Mouse (Mus musculus) MEL (cell line): Measurements from ENCODE around the gene Vps29. TPM values are rescaled to one million over a fixed set of nuclear protein-coding genes. Genes with fewer than 3 reads are reported as not detected.

Experiments used
- DNase-seq: peaks from one replicate; pipeline ENCODE4 v3.0.0; 2011; ENCODE audit warnings: low read depth, low spot score
- H3K27ac ChIP-seq: 2 replicates; pipeline ENCODE4 v1.5.1; 2012; ENCODE audit warnings: low read depth, mild to moderate bottlenecking, control low read depth, low read length, moderate library complexity; ENCODE audit not compliant: control insufficient read depth
- H3K27me3 ChIP-seq, 2 experiments: fragments of 150-350 bp in 1 of 2; sonication (generic) in 1 of 2; 2 replicates each; pipeline ENCODE4 v1.6.1; 2012; ENCODE audit warnings: low read length in 2 of 2, mild to moderate bottlenecking in 2 of 2, improper control_type of control experiment in 1 of 2, moderate library complexity in 1 of 2; ENCODE audit not compliant: insufficient read depth in 2 of 2, control insufficient read depth in 1 of 2
- H3K36me3 ChIP-seq, 2 experiments: 2 replicates each; pipeline ENCODE4 v1.6.1; 2012 to 2014; ENCODE audit warnings: low read length in 2 of 2, improper control_type of control experiment in 1 of 2, inconsistent platforms in 1 of 2, mild to moderate bottlenecking in 1 of 2; ENCODE audit not compliant: insufficient read depth in 2 of 2, control insufficient read depth in 1 of 2
- H3K4me1 ChIP-seq, 2 experiments: fragments of 150-350 bp in 1 of 2; sonication (generic) in 1 of 2; 2 replicates each; pipeline ENCODE4 v1.6.1; 2012; ENCODE audit warnings: low read length in 2 of 2, improper control_type of control experiment in 1 of 2, mild to moderate bottlenecking in 1 of 2; ENCODE audit not compliant: insufficient read depth in 2 of 2, control insufficient read depth in 1 of 2
- H3K4me3 ChIP-seq, 2 experiments: fragments of 150-350 bp in 1 of 2; sonication (generic) in 1 of 2; 2 replicates each; pipeline ENCODE4 v1.5.1; 2012; ENCODE audit warnings: low read depth in 2 of 2, low read length in 2 of 2, mild to moderate bottlenecking in 2 of 2, moderate library complexity in 2 of 2, control low read depth in 1 of 2, improper control_type of control experiment in 1 of 2; ENCODE audit not compliant: control insufficient read depth in 1 of 2, insufficient read depth in 1 of 2
- H3K79me2 ChIP-seq: 2 replicates; pipeline ENCODE4 v1.6.1; 2012; ENCODE audit warnings: mild to moderate bottlenecking, low read length, moderate library complexity; ENCODE audit not compliant: control insufficient read depth, poor library complexity, insufficient read depth
- H3K9ac ChIP-seq: 2 replicates; pipeline ENCODE4 v1.6.1; 2012; ENCODE audit warnings: low read depth, mild to moderate bottlenecking, control low read depth, low read length, moderate library complexity; ENCODE audit not compliant: control insufficient read depth, poor library complexity, severe bottlenecking
- H3K9me3 ChIP-seq: fragments of 150-350 bp; sonication (generic); replicated peaks from 2 replicates; pipeline ENCODE4 v1.6.1; 2012; ENCODE audit warnings: mild to moderate bottlenecking, low read length, improper control_type of control experiment, moderate library complexity; ENCODE audit not compliant: insufficient read depth
- BHLHE40 ChIP-seq: IDR thresholded peaks from 2 replicates; pipeline ENCODE4 v1.6.1; 2012; ENCODE audit warnings: low read depth, mild to moderate bottlenecking, inconsistent platforms, low read length, improper control_type of control experiment, borderline replicate concordance
- CHD1 ChIP-seq: IDR thresholded peaks from 2 replicates; pipeline ENCODE4 v1.6.1; 2012; ENCODE audit warnings: low read depth, mild to moderate bottlenecking, inconsistent platforms, low read length, improper control_type of control experiment
- CTCF ChIP-seq, 3 experiments: IDR thresholded peaks in 2 of 3; conservative IDR thresholded peaks in 1 of 3; 2 replicates each; pipeline ENCODE4 v1.5.1; 2011 to 2012; ENCODE audit warnings: low read length in 3 of 3, low read depth in 2 of 3, mild to moderate bottlenecking in 2 of 3, improper control_type of control experiment in 1 of 3, inconsistent platforms in 1 of 3, mixed read lengths in 1 of 3, moderate library complexity in 1 of 3; ENCODE audit not compliant: control insufficient read depth in 1 of 3, insufficient read depth in 1 of 3, poor library complexity in 1 of 3, severe bottlenecking in 1 of 3
- ELF1 ChIP-seq: IDR thresholded peaks from 2 replicates; pipeline ENCODE4 v1.6.1; 2014; ENCODE audit warnings: low read depth, mild to moderate bottlenecking, inconsistent platforms, low read length, improper control_type of control experiment, moderate library complexity
- ETS1 ChIP-seq: IDR thresholded peaks from 2 replicates; pipeline ENCODE4 v1.6.1; 2012; ENCODE audit warnings: low read depth, mild to moderate bottlenecking, inconsistent platforms, low read length, improper control_type of control experiment, moderate library complexity
- GABPA ChIP-seq: IDR thresholded peaks from 2 replicates; pipeline ENCODE4 v1.6.1; 2012; ENCODE audit warnings: low read depth, mild to moderate bottlenecking, inconsistent platforms, low read length, improper control_type of control experiment, moderate library complexity
- HCFC1 ChIP-seq: IDR thresholded peaks from 2 replicates; pipeline ENCODE4 v1.6.1; 2012; ENCODE audit warnings: low read depth, mild to moderate bottlenecking, inconsistent platforms, low read length, improper control_type of control experiment, moderate library complexity
- KAT2A ChIP-seq: conservative IDR thresholded peaks from 2 replicates; pipeline ENCODE4 v1.6.1; 2012; ENCODE audit warnings: low read depth, low read length, improper control_type of control experiment, inconsistent platforms
- MAFK ChIP-seq: IDR thresholded peaks from 2 replicates; pipeline ENCODE4 v1.6.1; 2011; ENCODE audit warnings: low read depth, mild to moderate bottlenecking, low read length, improper control_type of control experiment, borderline replicate concordance
- MAX ChIP-seq: IDR thresholded peaks from 2 replicates; pipeline ENCODE4 v1.6.1; 2011; ENCODE audit warnings: low read length, improper control_type of control experiment
- MAZ ChIP-seq: IDR thresholded peaks from 2 replicates; pipeline ENCODE4 v1.6.1; 2012; ENCODE audit warnings: low read depth, mild to moderate bottlenecking, inconsistent platforms, low read length, improper control_type of control experiment
- MEF2A ChIP-seq: IDR thresholded peaks from 2 replicates; pipeline ENCODE4 v1.6.1; 2014; ENCODE audit warnings: low read depth, mild to moderate bottlenecking, inconsistent platforms, low read length, improper control_type of control experiment; ENCODE audit not compliant: poor library complexity, insufficient replicate concordance, severe bottlenecking; ENCODE audit errors: extremely low read depth
- MXI1 ChIP-seq: IDR thresholded peaks from 2 replicates; pipeline ENCODE4 v1.6.1; 2011; ENCODE audit warnings: mild to moderate bottlenecking, low read depth, low read length, improper control_type of control experiment
- MYB ChIP-seq: IDR thresholded peaks from 2 replicates; pipeline ENCODE4 v1.6.1; 2011; ENCODE audit warnings: mild to moderate bottlenecking, low read depth, low read length, improper control_type of control experiment
- POLR2AphosphoS2 ChIP-seq: IDR thresholded peaks from 2 replicates; pipeline ENCODE4 v1.6.1; 2011; ENCODE audit warnings: low read length, improper control_type of control experiment
- POLR2AphosphoS5 ChIP-seq: IDR thresholded peaks from 2 replicates; pipeline ENCODE4 v1.6.1; 2012; ENCODE audit warnings: low read depth, borderline replicate concordance, mild to moderate bottlenecking, inconsistent platforms, low read length, moderate library complexity, mixed read lengths
- RCOR1 ChIP-seq: IDR thresholded peaks from 2 replicates; pipeline ENCODE4 v1.6.1; 2012; ENCODE audit warnings: low read depth, mild to moderate bottlenecking, inconsistent platforms, low read length, improper control_type of control experiment
- SIN3A ChIP-seq: IDR thresholded peaks from 2 replicates; pipeline ENCODE4 v1.6.1; 2012; ENCODE audit warnings: low read length, improper control_type of control experiment, inconsistent platforms
- TAL1 ChIP-seq: IDR thresholded peaks from 2 replicates; pipeline ENCODE4 v1.6.1; 2012; ENCODE audit warnings: mild to moderate bottlenecking, inconsistent platforms, low read length, moderate library complexity, mixed read lengths
- TBP ChIP-seq: IDR thresholded peaks from 2 replicates; pipeline ENCODE4 v1.8.0; 2011; ENCODE audit warnings: low read depth, low read length, improper control_type of control experiment
- UBTF ChIP-seq: IDR thresholded peaks from 2 replicates; pipeline ENCODE4 v1.6.1; 2012; ENCODE audit warnings: low read depth, mild to moderate bottlenecking, inconsistent platforms, low read length, improper control_type of control experiment, moderate library complexity, borderline replicate concordance; ENCODE audit not compliant: insufficient read depth
- USF2 ChIP-seq, 2 experiments: IDR thresholded peaks; 2 replicates each; pipeline ENCODE4 v1.6.1; 2011 to 2012; ENCODE audit warnings: improper control_type of control experiment in 2 of 2, low read length in 2 of 2, borderline replicate concordance in 1 of 2, inconsistent platforms in 1 of 2, low read depth in 1 of 2, mild to moderate bottlenecking in 1 of 2; ENCODE audit not compliant: insufficient read depth in 1 of 2
- ZKSCAN1 ChIP-seq: IDR thresholded peaks from 2 replicates; pipeline ENCODE4 v1.6.1; 2012; ENCODE audit warnings: low read depth, mild to moderate bottlenecking, inconsistent platforms, low read length, improper control_type of control experiment, moderate library complexity
- ZMIZ1 ChIP-seq: IDR thresholded peaks from 2 replicates; pipeline ENCODE4 v1.6.1; 2012; ENCODE audit warnings: low read depth, mild to moderate bottlenecking, inconsistent platforms, low read length, improper control_type of control experiment, moderate library complexity
- polyA plus RNA-seq, 2 experiments: library from polyadenylated mRNA; stranded (reverse) in 1 of 2; unstranded in 1 of 2; fragments of >175 nt in 1 of 2; fragments of >200 nt in 1 of 2; gene quantifications; 2 replicates each; pipeline versions ENCODE4 v1.2.1 to v1.2.4; 2012; ENCODE audit warnings: low replicate concordance in 2 of 2, low read depth in 1 of 2; ENCODE audit not compliant: insufficient read length in 2 of 2, insufficient read depth in 1 of 2, missing spikeins in 1 of 2
- total RNA-seq: library from RNA; depleted of rRNA; stranded (reverse); fragments of 300-350 nt; gene quantifications from 2 replicates; pipeline ENCODE4 v1.2.3, GENCODE M21; 2012

Gene Vps29
- total and polyA plus RNA-seq, 3 experiments = 92.1 to 424 (median 101) TPM

DNA sequence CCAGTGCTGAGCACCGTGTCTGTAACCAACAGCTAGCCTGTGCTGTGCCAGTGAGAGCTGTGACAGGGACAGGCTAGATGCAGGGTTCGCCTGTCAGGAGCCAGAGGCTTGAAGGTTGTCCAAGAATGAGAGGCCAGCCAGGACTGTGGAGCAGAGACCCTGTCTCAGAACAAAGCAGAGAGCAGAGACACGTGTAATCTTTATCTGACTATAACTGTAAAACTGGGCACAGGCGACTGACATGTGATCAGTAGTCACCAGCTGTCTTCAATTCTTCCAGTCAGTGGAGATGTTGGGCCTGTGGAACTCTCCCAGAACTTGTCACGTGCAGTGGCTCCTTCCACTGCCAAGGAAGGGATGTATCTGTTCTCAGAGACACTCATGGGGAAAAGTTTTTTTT, 48.6 kb downstream of the Vps29 start:
- Histone ChIP-seq H3K27me3 (no peaks in the 10 kb centered on the region), H3K4me1 (no peaks in the 10 kb centered on the region), H3K27ac (no peak overlapping the region), H3K4me3 (no peak overlapping the region), H3K79me2 (peaks cover 7% of the 10 kb centered on the region), H3K9me3 (no peaks in the 10 kb centered on the region), H3K36me3 (peaks cover 0 to 20% of the 10 kb centered on the region in 2 experiments; a peak in 2 of 4 replicates), H3K9ac (no peak overlapping the region)
- TF ChIP-seq RCOR1 (no peak), ZKSCAN1 (no peak), HCFC1 (no peak), CTCF (IDR thresholded peaks at IDR 0.05 in 2 of 3, conservative IDR thresholded peaks at IDR 0.05 in 1 of 3; ENCODE audit: control insufficient read depth in 1 of 3, insufficient read depth in 1 of 3, low read depth in 2 of 3, low read length in 3 of 3, poor library complexity in 1 of 3, severe bottlenecking in 1 of 3) (no peak), TBP (no peak), SIN3A (no peak), TAL1 (no peak), ZMIZ1 (no peak), POLR2AphosphoS2 (no peak), MEF2A (no peak), GABPA (no peak), MYB (no peak), MAX (no peak), USF2 (IDR thresholded peaks at IDR 0.05; ENCODE audit: borderline replicate concordance in 1 of 2, insufficient read depth in 1 of 2, low read depth in 1 of 2, low read length in 2 of 2) (no peak)
- DNase-seq = no peak

- peaks cover under 1 to 18% of the 10 kb centered on the region in 2 experiments; a peak in 2 of 4 replicates for H3K36me3 ChIP-seq
- H3K79me2 ChIP-seq = peaks cover 4% of the 10 kb centered on the region
Observed at GRCm38 (mm10) chr5:122403362-122403761, 49.2 kb downstream of the Vps29 start.

DNA sequence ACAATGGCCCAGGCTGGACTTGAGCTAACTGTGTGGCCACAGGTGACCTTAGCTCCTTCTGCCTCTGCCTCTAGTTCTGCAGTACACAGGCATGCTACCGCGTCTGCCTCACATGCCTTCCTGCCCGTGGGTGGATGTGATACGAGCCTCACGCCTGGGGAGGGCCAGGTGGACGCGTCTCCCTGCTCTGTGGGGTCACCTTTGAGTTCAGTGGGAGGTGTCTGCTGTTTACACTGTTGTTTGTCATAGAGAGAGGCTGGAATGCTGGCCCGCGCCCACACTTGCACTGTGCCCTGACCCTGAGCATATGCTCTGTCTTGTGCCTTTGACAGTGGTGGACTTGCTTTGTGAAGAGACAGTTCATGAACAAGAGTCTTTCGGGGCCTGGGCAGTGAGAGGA, 51.4 kb downstream of the Vps29 start:
- Histone ChIP-seq H3K9ac (no peak overlapping the region), H3K27ac (no peak overlapping the region), H3K9me3 (no peaks in the 10 kb centered on the region), H3K36me3 (peaks cover 2 to 13% of the 10 kb centered on the region in 2 experiments; a peak in 2 of 4 replicates), H3K4me3 (no peak overlapping the region), H3K27me3 (no peaks in the 10 kb centered on the region), H3K79me2 (peaks cover 1% of the 10 kb centered on the region; the same call in 1 of the 2 replicates), H3K4me1 (no peaks in the 10 kb centered on the region)
- TF ChIP-seq MAFK = no peak
- TF ChIP-seq ELF1 = no peak
- no peak for TF ChIP-seq USF2 (IDR thresholded peaks at IDR 0.05; ENCODE audit: borderline replicate concordance in 1 of 2, insufficient read depth in 1 of 2, low read depth in 1 of 2, low read length in 2 of 2)
- TF ChIP-seq ETS1 = no peak
- TF ChIP-seq CHD1 = no peak
- TF ChIP-seq MYB = no peak
- TF ChIP-seq RCOR1 = no peak
- no peak for TF ChIP-seq TBP
- no peak for TF ChIP-seq KAT2A
- no peak for TF ChIP-seq MXI1
- TF ChIP-seq UBTF = no peak
- no peak for TF ChIP-seq MAX
- TF ChIP-seq BHLHE40 = no peak
- no peak for TF ChIP-seq POLR2AphosphoS5
- DNase-seq = no peak

More at GRCm38 (mm10) chr5:122403362-122403761, 49.2 kb downstream of the Vps29 start:
- H3K9me3 ChIP-seq = no peaks in the 10 kb centered on the region
- H3K4me3 ChIP-seq = no peak overlapping the region
- H3K4me1 ChIP-seq = no peaks in the 10 kb centered on the region
- no peak overlapping the region for H3K9ac ChIP-seq
- DNase-seq = no peak
- H3K27me3 ChIP-seq = no peaks in the 10 kb centered on the region
- TF ChIP-seq MAZ = no peak
- H3K27ac ChIP-seq = no peak overlapping the region
